Mouse (Mus musculus) CH12.LX (cell line): ENCODE measurements around the gene 9130019O22Rik. TPM values are rescaled to one million over a fixed set of nuclear protein-coding genes. Genes with fewer than 3 reads are reported as not detected.

Experiments used
- DNase-seq: peaks from one replicate; pipeline ENCODE4 v3.0.0-alpha.2; 2013; ENCODE audit errors: extremely low read depth
- H3K27ac ChIP-seq: 2 replicates; pipeline ENCODE4 v1.5.1; 2012; ENCODE audit warnings: low read depth, mild to moderate bottlenecking, control low read depth, moderate library complexity; ENCODE audit not compliant: insufficient read depth
- H3K27me3 ChIP-seq: replicated peaks from 2 replicates; pipeline ENCODE3; 2012; ENCODE audit warnings: inconsistent platforms
- H3K36me3 ChIP-seq, 2 experiments: replicated peaks in 1 of 2; 2 replicates each; pipeline versions ENCODE3 to v1.6.1; 2012; ENCODE audit warnings: inconsistent platforms in 1 of 2, low read length in 1 of 2, mild to moderate bottlenecking in 1 of 2, mixed read lengths in 1 of 2, moderate library complexity in 1 of 2; ENCODE audit not compliant: control insufficient read depth in 1 of 2, insufficient read depth in 1 of 2
- H3K4me1 ChIP-seq, 2 experiments: 2 replicates each; pipeline ENCODE4 v1.6.1; 2012; ENCODE audit warnings: inconsistent platforms in 1 of 2, moderate library complexity in 1 of 2; ENCODE audit not compliant: insufficient read depth in 2 of 2, control insufficient read depth in 1 of 2
- H3K4me2 ChIP-seq: 2 replicates; pipeline ENCODE4 v1.6.1; 2012; ENCODE audit warnings: low read depth, mild to moderate bottlenecking, control low read depth; ENCODE audit not compliant: poor library complexity, insufficient read depth, severe bottlenecking
- H3K4me3 ChIP-seq, 3 experiments: fragments of 150-350 bp in 1 of 3; sonication (generic) in 1 of 3; replicated peaks in 1 of 3; 2 replicates each; pipeline versions ENCODE3 to v1.5.1; 2011 to 2012; ENCODE audit warnings: low read depth in 2 of 3, low read length in 2 of 3, mild to moderate bottlenecking in 2 of 3, moderate library complexity in 2 of 3, control low read depth in 1 of 3, improper control_type of control experiment in 1 of 3, inconsistent platforms in 1 of 3, mixed read lengths in 1 of 3; ENCODE audit not compliant: poor library complexity in 1 of 3
- H3K79me2 ChIP-seq: replicated peaks from 2 replicates; pipeline ENCODE4 v1.6.1; 2012; ENCODE audit warnings: mild to moderate bottlenecking, moderate library complexity; ENCODE audit not compliant: control insufficient read depth, poor library complexity, insufficient read depth, severe bottlenecking; ENCODE audit errors: extremely low read depth
- H3K9ac ChIP-seq: 2 replicates; pipeline ENCODE4 v1.6.1; 2012; ENCODE audit warnings: low read depth, mild to moderate bottlenecking, control low read depth, moderate library complexity; ENCODE audit not compliant: insufficient read depth
- H3K9me3 ChIP-seq: replicated peaks from 2 replicates; pipeline ENCODE3; 2012; ENCODE audit warnings: low read length, inconsistent platforms, mixed read lengths
- BHLHE40 ChIP-seq: IDR thresholded peaks from 2 replicates; pipeline ENCODE4 v1.6.1; 2011; ENCODE audit warnings: mild to moderate bottlenecking, low read depth, low read length, improper control_type of control experiment
- CTCF ChIP-seq, 2 experiments: IDR thresholded peaks in 1 of 2; conservative IDR thresholded peaks in 1 of 2; 2 replicates each; pipeline ENCODE4 v1.5.1; 2011 to 2012; ENCODE audit warnings: low read depth in 2 of 2, low read length in 2 of 2, improper control_type of control experiment in 1 of 2, inconsistent platforms in 1 of 2, mild to moderate bottlenecking in 1 of 2, moderate library complexity in 1 of 2
- EP300 ChIP-seq: IDR thresholded peaks from 2 replicates; pipeline ENCODE4 v1.6.1; 2011; ENCODE audit warnings: low read length, improper control_type of control experiment
- ETS1 ChIP-seq: conservative IDR thresholded peaks from 2 replicates; pipeline ENCODE4 v1.6.1; 2012; ENCODE audit warnings: low read depth, mild to moderate bottlenecking, inconsistent platforms, low read length, improper control_type of control experiment, moderate library complexity
- GABPA ChIP-seq: IDR thresholded peaks from 2 replicates; pipeline ENCODE4 v1.6.1; 2012; ENCODE audit warnings: low read depth, low read length, improper control_type of control experiment, inconsistent platforms; ENCODE audit not compliant: insufficient replicate concordance
- HCFC1 ChIP-seq: IDR thresholded peaks from 2 replicates; pipeline ENCODE4 v1.6.1; 2012; ENCODE audit warnings: low read depth, mild to moderate bottlenecking, inconsistent platforms, low read length, improper control_type of control experiment
- IRF4 ChIP-seq: IDR thresholded peaks from 2 replicates; pipeline ENCODE4 v1.6.1; 2014; ENCODE audit warnings: low read depth, mild to moderate bottlenecking, inconsistent platforms, low read length, improper control_type of control experiment
- MAFK ChIP-seq: IDR thresholded peaks from 2 replicates; pipeline ENCODE4 v1.6.1; 2011; ENCODE audit warnings: low read length, improper control_type of control experiment; ENCODE audit not compliant: insufficient replicate concordance
- MAZ ChIP-seq: IDR thresholded peaks from 2 replicates; pipeline ENCODE4 v1.6.1; 2012; ENCODE audit warnings: low read depth, mild to moderate bottlenecking, inconsistent platforms, low read length, improper control_type of control experiment, moderate library complexity
- MEF2A ChIP-seq: IDR thresholded peaks from 2 replicates; pipeline ENCODE4 v1.6.1; 2014; ENCODE audit warnings: low read depth, mild to moderate bottlenecking, inconsistent platforms, low read length, improper control_type of control experiment, borderline replicate concordance
- NELFE ChIP-seq: IDR thresholded peaks from 2 replicates; pipeline ENCODE4 v1.6.1; 2011; ENCODE audit warnings: low read depth, low read length, improper control_type of control experiment
- POLR2AphosphoS2 ChIP-seq: IDR thresholded peaks from 2 replicates; pipeline ENCODE4 v1.6.1; 2011; ENCODE audit warnings: low read depth, low read length, improper control_type of control experiment
- RAD21 ChIP-seq: IDR thresholded peaks from 2 replicates; pipeline ENCODE4 v1.6.1; 2011; ENCODE audit warnings: low read depth, mild to moderate bottlenecking, low read length, improper control_type of control experiment, moderate library complexity
- TBP ChIP-seq: conservative IDR thresholded peaks from 2 replicates; pipeline ENCODE4 v1.6.1; 2011; ENCODE audit warnings: low read depth, low read length, improper control_type of control experiment
- ZC3H11A ChIP-seq: IDR thresholded peaks from 2 replicates; pipeline ENCODE4 v1.6.1; 2012; ENCODE audit warnings: low read depth, mild to moderate bottlenecking, inconsistent platforms, low read length, improper control_type of control experiment
- ZMIZ1 ChIP-seq: IDR thresholded peaks from 2 replicates; pipeline ENCODE4 v1.6.1; 2012; ENCODE audit warnings: low read depth, mild to moderate bottlenecking, inconsistent platforms, low read length, improper control_type of control experiment
- ZNF384 ChIP-seq: IDR thresholded peaks from 2 replicates; pipeline ENCODE4 v1.6.1; 2012; ENCODE audit warnings: low read depth, low read length, improper control_type of control experiment, inconsistent platforms
- dilution Hi-C: fragments of 300-500 bp; cut with MboI; formaldehyde crosslinking; loops from 2 replicates; pipeline ENCODE4 v1.14.3; 2020; ENCODE audit warnings: low sequenced_read_pairs; ENCODE audit not compliant: extremely low pct_unique_long_range_greater_than_20kb, extremely low pct_ligation_motif_present
- in situ Hi-C: fragments of 300-500 bp; cut with MboI; formaldehyde crosslinking; loops from 3 replicates; pipeline ENCODE4 v1.14.3; 2019; ENCODE audit warnings: low sequenced_read_pairs, low pct_ligation_motif_present, low pct_unique_long_range_greater_than_20kb, mixed read lengths
- polyA plus RNA-seq: library from polyadenylated mRNA; unstranded; fragments of >175 nt; gene quantifications from 2 replicates; pipeline ENCODE4 v1.2.1, GENCODE M21; 2012; ENCODE audit warnings: low read depth; ENCODE audit not compliant: insufficient read length
- total RNA-seq, 2 experiments: library from RNA; depleted of rRNA; stranded (reverse); fragments of 300-350 nt in 1 of 2; fragments of >200 nt in 1 of 2; gene quantifications; 2 replicates each; pipeline ENCODE4 v1.2.3; 2012 to 2014

The 9130019O22Rik gene
- total and polyA plus RNA-seq, 3 experiments = 3.3 to 4.2 (median 4.0) TPM

DNA sequence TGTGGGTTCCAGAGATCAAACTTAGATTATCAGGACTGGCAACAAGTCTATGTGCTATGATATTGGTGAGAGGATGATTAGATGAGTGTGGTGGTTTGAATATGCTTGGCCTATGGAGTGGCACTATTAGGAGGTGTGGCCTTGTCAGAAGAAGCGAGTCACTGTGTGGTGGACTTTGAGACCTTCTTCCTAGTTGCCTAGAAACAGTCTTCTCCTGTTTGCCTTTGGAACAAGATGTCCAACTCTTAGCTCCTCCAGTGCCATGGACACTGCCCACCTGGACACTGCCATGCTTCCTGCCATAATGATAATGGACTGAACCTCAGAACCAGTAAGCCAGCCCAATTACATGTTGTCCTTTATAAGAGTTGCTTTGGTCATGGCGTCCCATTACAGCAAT, 38.9 kb upstream of the 9130019O22Rik start:
- peaks cover 5% of the 10 kb centered on the region for H3K79me2 ChIP-seq
- H3K9me3 ChIP-seq = peaks cover 5% of the 10 kb centered on the region
- in situ Hi-C loops = no loop called here
- H3K27ac ChIP-seq = no peak overlapping the region
- peaks cover 4 to 10% of the 10 kb centered on the region in 2 experiments; a peak in 2 of 4 replicates for H3K4me1 ChIP-seq
- dilution Hi-C loops = no loop called here
- no peak overlapping the region for H3K4me2 ChIP-seq
- no peak overlapping the region for H3K9ac ChIP-seq
- no peak for DNase-seq
- H3K27me3 ChIP-seq = peaks cover 8% of the 10 kb centered on the region
- TF ChIP-seq CTCF (conservative IDR thresholded peaks at IDR 0.05 in 1 of 2, IDR thresholded peaks at IDR 0.05 in 1 of 2; ENCODE audit: low read depth in 2 of 2, low read length in 2 of 2) (no peak), TBP (no peak), IRF4 (no peak), ZNF384 (no peak), ZC3H11A (no peak), ETS1 (no peak), ZMIZ1 (no peak), BHLHE40 (no peak), MAFK (no peak), EP300 (no peak), GABPA (no peak), NELFE (no peak), RAD21 (no peak), HCFC1 (no peak), MAZ (no peak), MEF2A (no peak)
- no peak overlapping the region for H3K4me3 ChIP-seq
- no peaks in the 10 kb centered on the region for H3K36me3 ChIP-seq

DNA sequence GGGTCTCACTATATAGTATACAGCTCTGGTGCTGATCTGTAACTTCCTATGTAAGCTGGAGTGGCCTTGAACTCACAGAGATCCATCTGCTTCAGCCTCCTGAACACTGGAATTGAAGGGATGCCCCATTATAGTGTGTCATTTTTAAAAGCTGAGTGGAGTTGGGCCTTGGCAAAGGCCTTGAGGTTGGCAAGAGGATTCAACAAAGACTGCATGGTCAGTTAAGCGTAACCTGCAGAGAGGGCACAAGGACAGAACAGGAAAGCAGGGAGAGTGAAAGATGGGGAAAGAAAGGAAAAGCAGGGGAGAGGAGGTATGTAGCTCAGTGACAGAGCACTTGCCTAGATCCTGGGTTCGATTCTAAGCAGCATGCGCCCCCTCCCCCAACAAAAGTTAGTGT, 38.3 kb upstream of the 9130019O22Rik start:
- H3K27me3 ChIP-seq = peaks cover 8% of the 10 kb centered on the region
- H3K4me2 ChIP-seq = no peak overlapping the region
- dilution Hi-C loops (no loop called here), in situ Hi-C loops (no loop called here)
- no peak for DNase-seq
- peaks cover 5% of the 10 kb centered on the region for H3K9me3 ChIP-seq
- peaks cover 0 to 1% of the 10 kb centered on the region in 2 experiments for H3K36me3 ChIP-seq
- H3K4me1 ChIP-seq = peaks cover 4 to 16% of the 10 kb centered on the region in 2 experiments; a peak in 2 of 4 replicates
- H3K4me3 ChIP-seq = no peak overlapping the region
- peaks cover 5% of the 10 kb centered on the region for H3K79me2 ChIP-seq
- TF ChIP-seq POLR2AphosphoS2 = no peak
- H3K9ac ChIP-seq = no peak overlapping the region
- no peak overlapping the region for H3K27ac ChIP-seq
